Mouse (Mus musculus): ENCODE measurements at regions not wholly inside any gene's neighbourhood (a gene's known extent, or its start where the extent isn't known, plus 50 kb on each side); places are given as distances from the start of the nearest gene placed in this dataset.

GRCm38 (mm10) chr11:91648091-91648490 lies 70.7 kb upstream of the Kif2b start:
- peak; percentile 12 to 60 for DNase-seq (ENCODE audit: low spot score in 2 of 2)
- H3K4me3 ChIP-seq: no peak overlapping the region
- TF ChIP-seq CTCF (conservative IDR thresholded peaks at IDR 0.05): no peak
- H3K27ac ChIP-seq: no peak overlapping the region
